Mouse (Mus musculus): ENCODE measurements at regions not wholly inside any gene's neighbourhood (a gene's known extent, or its start where the extent isn't known, plus 50 kb on each side); places are given as distances from the start of the nearest gene placed in this dataset.

DNA sequence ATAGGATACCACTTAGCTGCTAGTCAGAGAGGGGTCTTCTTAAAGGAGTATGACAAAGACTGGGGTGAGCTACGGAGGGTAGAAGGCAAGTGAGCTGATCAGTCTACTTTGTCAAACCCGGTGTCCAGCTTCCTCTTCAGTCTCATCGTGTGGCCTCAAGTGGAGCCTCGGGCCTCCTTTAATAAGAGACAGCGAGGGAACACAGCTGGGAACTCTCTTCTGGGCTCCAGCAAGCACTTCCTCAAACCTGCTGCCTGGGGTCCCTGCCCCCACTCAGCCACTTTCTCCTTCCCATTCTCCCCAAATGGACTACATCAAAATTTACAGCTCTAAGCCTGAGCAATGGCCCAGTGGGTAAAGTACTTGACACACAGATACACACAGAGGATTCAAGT, 96.0 kb upstream of the Hs6st1 start:
- TF ChIP-seq CTCF (conservative IDR thresholded peaks at IDR 0.05; ENCODE audit: insufficient read depth, insufficient read length, low read depth, low read length), result no peak
- no peak for TF ChIP-seq POLR2A (IDR thresholded peaks at IDR 0.05; ENCODE audit: low read depth, low read length)

Data from kidney, adult 2 months (tissue).